Mouse (Mus musculus): ENCODE data around the gene Ctsj. TPM values are rescaled to one million over a fixed set of nuclear protein-coding genes. Genes with fewer than 3 reads are reported as not detected.

The Ctsj gene
- polyA plus RNA-seq (2017; shearing (Covaris generic)), result 1 to 10 TPM in 1 of 2 experiments, under 1 TPM in 1; 0.17 to 1.2 TPM

GRCm38 (mm10) chr13:61005859-61006258, at the start of gene Ctsj:
Gene Ctsj, minus strand, starts transcription at chr13:61005959.

GRCm38 (mm10) chr13:61040531-61040930, 34.8 kb upstream of the Ctsj start, which contains the start of gene Ctsq:
Gene Ctsq, minus strand, starts transcription at chr13:61040631.

Other genes starting within 250 kb of the Ctsj start
- under 1 TPM in 1 of 2 experiments, not detected in 1; 0.62 TPM for gene BC051665, start 219.6 kb downstream of the Ctsj start, polyA plus RNA-seq (2017; shearing (Covaris generic))
- not detected for gene Ctsll3, start 203.1 kb downstream of the Ctsj start, polyA plus RNA-seq (2017; shearing (Covaris generic))
- 1 to 10 TPM in 1 of 2 experiments, under 1 TPM in 1; 0.92 to 4.8 TPM for gene 4930486L24Rik, start 141.5 kb downstream of the Ctsj start, polyA plus RNA-seq (2017; shearing (Covaris generic))
- under 1 TPM; 0.29 to 0.81 TPM for gene Gm49392, start 109.1 kb downstream of the Ctsj start, polyA plus RNA-seq (2017; shearing (Covaris generic))
- 1 to 10 TPM; 5.1 to 7.9 TPM for gene Ctla2b, start 108.5 kb downstream of the Ctsj start, polyA plus RNA-seq (2017; shearing (Covaris generic))
- gene Tpbpb, start 101.1 kb downstream of the Ctsj start, polyA plus RNA-seq (2017; shearing (Covaris generic)), result not detected
- not detected for gene Gm49393, start 70.4 kb downstream of the Ctsj start, polyA plus RNA-seq (2017; shearing (Covaris generic))
- not detected for gene Gm49391, start 69.4 kb downstream of the Ctsj start, polyA plus RNA-seq (2017; shearing (Covaris generic))
- gene Ctla2a, start 69.3 kb downstream of the Ctsj start, polyA plus RNA-seq (2017; shearing (Covaris generic)), result 10 to 100 TPM; 62.2 to 75.2 TPM
- gene Tpbpa, start 64.0 kb downstream of the Ctsj start, polyA plus RNA-seq (2017; shearing (Covaris generic)), result under 1 TPM in 1 of 2 experiments, not detected in 1; 0.17 TPM
- under 1 TPM in 1 of 2 experiments, not detected in 1; 0.49 TPM for gene Ctsq, start 34.7 kb upstream of the Ctsj start, polyA plus RNA-seq (2017; shearing (Covaris generic))
- not detected for gene Ctsr, start 158.3 kb upstream of the Ctsj start, polyA plus RNA-seq (2017; shearing (Covaris generic))
- not detected for gene Cts6, start 197.5 kb upstream of the Ctsj start, polyA plus RNA-seq (2017; shearing (Covaris generic))
- under 1 TPM in 1 of 2 experiments, not detected in 1; 0.99 TPM for gene Cts8, start 249.4 kb upstream of the Ctsj start, polyA plus RNA-seq (2017; shearing (Covaris generic))

All from inflammation-experienced regulatory T-cells (primary cell).